Mouse (Mus musculus) urinary bladder, postnatal 4 days (tissue): ENCODE results near the gene Taar7d.
"Not testable (repeated sequence)": the region's sequence is repeated elsewhere in the genome, so short reads cannot be mapped to it uniquely, and the experiment has no call there.

Experiments
- DNase-seq, 2 experiments: peaks; one replicate each; pipeline ENCODE4 v3.0.0; 2021 to 2022; ENCODE audit warnings: low spot score in 2 of 2

The Taar7d gene

DNA sequence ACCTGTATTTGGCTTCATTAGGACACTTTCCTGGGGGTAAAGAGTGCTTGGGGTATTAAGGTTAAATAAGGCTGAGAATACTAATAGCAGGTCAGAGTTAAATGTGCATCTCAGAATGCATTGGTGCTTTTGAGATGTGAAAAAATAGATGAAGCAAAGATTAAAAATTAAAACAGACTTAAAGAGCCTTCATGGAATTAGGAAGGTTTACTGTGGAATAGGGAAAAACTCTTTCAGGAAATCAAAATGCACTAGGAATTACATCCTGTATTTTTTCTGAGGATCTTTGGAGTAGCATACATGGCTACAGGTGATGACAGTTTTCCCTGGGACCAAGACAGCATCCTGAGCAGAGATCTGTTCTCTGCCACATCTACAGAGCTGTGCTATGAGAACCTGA is at the start of gene Taar7d:
Gene Taar7d (plus strand): TSS at position 301 of the 400 bp plus-strand sequence.
- no peak for DNase-seq

DNA sequence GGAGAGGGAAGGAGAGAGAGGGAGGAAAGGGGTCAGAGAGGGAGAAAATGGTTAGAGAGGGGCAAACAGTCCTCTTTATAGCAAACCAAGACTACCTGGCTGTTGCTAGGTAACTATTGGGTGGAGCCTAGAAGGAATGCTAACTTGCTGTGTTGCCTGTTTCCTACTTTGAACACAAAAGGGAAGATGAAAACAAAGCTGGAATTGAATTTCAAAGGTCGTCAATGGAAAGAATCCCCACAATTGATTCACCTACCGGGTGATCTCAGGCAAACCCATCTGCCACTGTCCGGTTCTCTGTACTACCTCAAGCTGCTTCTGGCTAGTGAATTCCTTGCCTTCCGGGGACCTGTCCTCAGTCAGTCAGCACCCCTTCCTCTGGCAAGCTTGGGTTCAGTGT is 49.1 kb upstream of the Taar7d start:
- DNase-seq, result no peak

DNA sequence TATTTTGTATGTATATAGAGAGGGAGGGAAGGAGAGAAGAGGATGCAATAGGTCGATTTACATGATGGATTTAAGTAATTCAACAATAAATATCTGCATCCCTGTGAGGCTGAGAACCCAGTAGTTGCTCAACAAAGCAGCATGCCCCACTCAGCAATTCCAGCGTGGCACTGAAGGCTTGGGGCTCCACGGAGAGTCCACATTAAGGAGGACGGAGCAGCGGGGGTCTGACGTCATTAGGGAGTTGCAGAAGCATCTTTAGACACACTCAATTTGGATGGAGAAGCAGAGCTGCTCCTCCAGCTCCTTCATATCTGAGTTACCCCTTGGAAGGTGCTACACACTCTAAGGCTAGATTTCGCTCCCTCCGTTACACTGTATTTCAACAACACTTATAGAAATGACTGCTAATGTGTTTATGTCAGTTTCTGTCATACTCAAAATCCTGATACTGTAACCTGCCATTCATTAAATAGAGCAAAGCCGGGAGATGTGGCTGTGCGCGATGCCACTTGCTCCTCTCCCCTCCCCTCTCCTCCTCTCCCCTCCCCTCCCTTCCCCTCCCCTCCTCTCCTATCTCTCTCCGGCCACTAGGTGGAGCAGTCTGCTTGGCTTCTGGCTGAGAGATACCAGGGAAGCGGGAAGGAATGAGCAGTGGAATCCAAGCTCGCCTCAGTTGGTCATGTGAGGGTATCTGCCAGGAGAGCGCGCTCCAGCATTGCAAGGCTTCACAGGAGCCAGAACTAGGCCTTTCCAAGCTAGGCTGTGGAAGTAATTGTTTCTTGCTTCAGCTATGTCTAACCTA is 47.9 kb upstream of the Taar7d start:
- peak in 1 of 2 experiments; percentile 54 for DNase-seq

DNA sequence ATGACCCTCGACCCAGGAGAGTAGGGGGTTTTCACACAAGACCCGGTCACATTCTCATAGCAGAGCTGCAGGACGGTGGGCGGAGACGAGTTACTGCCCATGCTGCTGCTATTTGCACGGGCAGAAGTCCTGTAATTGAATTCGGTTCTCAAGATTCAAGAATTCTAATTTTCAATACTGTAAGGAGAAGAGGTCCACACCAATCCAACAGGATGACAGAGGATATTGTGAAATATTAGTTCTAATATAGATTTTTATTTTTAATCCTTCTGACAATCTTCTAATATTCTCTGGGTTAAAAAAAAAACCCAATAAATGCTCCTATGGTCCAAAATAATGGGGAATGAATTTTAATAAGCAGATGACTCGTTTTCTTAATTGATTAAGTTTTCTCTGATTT is 41.5 kb upstream of the Taar7d start, which contains the start of gene Taar6:
Gene Taar6 (minus strand): TSS at position 101 of the 400 bp plus-strand sequence.
- DNase-seq, result no peak

DNA sequence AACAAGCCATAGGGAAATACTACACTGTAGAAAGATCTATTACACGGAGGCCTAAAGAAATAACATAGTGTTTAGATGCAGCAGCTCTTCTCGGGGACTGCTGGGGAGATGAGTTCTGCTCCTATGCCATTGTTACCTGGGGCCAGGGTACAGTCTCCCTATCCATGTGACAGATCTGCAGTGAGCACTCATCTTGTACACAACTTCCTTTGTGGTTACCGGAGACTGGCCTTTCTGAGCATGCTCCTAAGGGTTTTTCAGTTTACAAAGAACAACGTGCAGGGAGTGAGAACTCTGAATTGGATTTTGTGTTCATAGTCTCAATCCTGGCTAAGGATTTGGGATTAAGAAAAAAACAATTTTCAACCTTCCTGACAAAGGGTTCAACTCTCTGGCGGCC is 40.6 kb upstream of the Taar7d start:
- no peak for DNase-seq

DNA sequence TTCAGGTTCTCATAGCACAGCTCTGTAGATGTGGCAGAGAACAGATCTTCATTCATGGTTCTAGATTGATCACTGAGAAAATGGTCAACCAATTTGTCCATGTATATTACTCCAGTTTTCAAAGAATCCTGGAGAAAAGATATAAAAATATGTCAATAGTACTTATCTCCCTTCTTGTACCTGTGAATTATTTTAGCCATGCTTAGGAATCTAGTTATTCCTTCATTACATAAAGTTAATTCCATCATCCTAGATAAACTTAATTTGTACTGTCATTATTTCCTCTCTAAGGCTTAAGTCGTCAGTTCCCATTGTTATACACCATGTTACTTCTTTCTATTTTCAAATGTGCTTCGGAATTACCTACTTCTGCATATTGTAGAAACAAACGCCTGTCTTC is 33.6 kb upstream of the Taar7d start, which contains the start of gene Taar7a:
Gene Taar7a (minus strand): TSS at position 101 of the 400 bp plus-strand sequence.
- no peak for DNase-seq

DNA sequence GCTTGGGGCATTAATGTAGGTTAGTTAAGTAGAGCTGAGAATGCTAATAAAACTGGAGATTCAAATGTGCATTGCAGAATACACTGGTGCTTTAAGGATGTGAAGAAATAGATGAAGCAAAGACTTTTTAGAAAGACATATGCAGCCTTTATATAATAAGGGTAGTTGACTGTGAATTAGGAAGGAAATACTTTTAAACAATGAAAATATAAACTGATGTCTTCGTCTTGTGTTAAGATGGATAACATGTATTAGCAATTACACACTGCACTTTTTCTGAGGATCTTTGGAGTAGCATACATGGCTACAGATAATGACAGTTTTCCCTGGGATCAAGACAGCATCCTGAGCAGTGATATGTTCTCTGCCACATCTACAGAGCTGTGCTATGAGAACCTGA is 27.4 kb upstream of the Taar7d start, which contains the start of gene Taar7b:
Gene Taar7b (plus strand): TSS at position 301 of the 400 bp plus-strand sequence.
- no peak for DNase-seq

DNA sequence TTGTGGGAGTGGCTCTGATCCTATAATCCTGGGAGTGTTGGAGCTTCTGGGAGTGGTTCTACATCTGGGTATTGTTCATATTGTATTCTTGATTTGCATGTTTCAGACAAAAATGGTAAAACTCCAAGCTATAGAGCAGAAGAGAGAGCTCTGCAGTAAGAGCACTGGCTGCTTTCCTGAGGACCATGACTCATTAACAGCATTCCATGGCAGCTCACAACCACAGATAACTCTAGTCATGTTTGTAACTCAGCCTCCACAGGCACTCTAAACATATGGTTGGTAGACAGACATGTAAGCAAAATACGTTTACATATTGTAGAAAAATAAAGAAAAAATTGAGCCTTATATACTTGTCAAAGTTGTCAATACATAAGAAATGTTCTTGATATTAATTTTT is 20.6 kb upstream of the Taar7d start:
- DNase-seq, result no peak

DNA sequence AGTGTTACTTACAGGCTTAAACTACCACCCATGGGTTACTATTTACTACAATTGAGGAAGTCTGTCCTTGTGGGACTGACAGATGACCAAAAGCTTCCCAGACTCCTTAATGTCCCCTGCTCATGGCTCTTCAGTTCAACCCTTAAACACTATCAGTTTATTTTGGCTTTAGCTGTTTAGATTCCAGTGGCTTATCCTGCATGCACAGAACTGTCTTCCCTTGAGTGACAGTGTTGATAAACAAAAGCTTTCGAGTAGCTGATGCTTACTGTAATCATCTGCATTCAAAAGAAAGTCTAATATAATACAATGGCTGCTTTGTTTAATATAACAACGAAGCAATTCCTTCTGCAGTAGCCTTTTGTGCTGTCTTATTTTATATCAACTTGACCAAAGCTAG is 20.0 kb upstream of the Taar7d start:
- no peak for DNase-seq

DNA sequence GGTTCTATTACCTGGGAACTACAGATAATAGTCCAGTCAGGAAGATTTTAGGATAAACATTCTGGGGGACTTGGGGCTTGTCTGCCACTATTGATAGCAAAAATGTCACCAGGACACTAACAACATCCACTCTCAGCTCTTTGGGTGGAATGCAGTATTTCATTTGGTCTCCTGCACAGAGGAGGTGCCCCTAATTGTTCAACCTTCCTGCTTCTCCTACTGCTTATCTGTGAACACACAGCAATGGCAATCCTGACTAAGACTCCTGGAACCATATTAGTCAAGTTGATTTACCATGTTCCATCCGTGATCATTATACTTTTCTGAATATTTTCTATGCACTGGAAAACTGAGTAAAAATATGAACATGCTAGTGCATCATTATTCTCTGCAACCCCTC is 18.9 kb upstream of the Taar7d start:
- no peak for DNase-seq

DNA sequence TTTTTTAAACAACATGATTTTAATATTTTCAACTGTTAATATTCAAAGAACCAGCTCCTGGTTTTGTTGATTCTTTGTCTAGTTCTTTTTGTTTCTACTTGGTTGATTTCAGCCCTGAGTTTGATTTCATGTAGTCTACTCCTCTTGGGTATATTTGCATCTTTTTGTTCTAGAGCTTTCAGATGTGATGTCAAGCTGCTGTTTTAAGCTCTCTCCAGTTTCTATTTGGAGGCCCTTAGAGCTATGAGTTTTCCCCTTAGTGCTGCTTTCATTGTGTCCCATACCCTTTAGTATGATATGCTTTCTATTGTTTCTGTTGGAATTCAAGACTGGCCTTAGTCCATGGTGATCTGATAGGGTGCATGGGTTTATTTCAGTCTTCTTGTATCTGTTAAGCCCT is 4.3 kb downstream of the Taar7d start:
- DNase-seq, result no peak

DNA sequence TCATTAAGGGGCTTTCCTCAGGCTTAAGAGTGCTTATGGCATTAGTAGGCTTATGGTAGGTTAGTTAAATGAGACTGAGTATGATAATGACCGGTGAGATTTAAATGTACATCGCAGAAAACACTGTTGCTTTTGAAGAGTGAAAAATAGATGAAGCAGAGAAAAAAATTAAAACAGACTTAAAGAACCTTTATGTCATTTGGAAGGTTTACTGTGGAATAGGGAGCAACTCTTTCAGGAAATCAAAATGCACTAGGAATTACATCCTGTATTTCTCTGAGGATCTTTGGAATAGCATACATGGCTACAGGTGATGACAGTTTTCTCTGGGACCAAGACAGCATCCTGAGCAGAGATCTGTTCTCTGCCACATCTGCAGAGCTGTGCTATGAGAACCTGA is 10.3 kb downstream of the Taar7d start, which contains the start of gene Taar7e:
Gene Taar7e (plus strand): TSS at position 301 of the 400 bp plus-strand sequence.
- no peak for DNase-seq

DNA sequence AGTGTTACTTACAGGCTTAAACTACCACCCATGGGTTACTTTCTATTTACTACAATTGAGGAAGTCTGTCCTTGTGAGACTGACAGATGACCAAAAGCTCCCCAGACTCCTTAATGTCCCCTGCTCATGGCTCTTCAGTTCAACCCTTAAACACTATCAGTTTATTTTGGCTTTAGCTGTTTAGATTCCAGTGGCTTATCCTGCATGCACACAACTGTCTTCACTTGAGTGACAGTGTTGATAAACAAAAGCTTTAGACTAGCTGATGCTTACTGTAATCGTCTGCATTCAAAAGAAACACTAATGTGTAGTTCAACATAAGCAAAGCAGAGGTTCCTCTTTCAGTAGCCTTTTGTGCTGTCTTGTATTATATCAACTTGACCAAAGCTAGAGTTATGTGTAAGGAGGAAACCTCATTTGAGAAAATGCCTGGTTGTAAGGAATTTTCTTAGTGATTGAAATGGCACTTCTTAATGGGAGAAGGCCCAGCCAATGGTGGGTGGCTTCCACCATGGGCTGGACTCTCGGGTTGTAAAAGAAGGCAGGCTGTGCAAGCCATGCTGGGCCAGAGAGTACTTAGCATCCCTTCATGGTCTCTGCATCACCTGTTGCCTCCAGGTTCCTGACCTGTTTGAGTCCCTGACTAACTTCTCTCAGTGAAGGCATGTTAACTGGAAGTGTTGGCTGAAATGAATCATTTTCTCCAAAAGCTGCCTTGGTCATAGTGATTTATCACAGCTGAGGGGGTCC is 13.3 kb downstream of the Taar7d start:
- DNase-seq, result no peak

DNA sequence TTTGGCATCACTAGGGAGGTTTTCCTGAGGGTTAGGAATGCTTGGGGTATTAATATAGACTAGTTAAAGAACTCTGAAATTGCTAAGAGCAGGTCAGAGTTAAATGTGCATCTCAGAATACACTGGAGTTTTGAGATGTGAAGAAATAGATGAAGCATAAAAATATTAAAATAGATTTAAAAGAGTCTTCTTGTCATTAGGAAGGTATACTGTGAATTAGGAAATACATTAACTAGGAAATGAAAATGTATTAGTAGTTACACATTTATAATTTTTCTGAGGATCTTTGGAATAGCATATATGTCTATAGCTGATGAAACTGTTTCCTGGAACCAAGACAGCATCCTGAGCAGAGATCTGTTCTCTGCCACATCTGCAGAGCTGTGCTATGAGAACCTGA is 22.2 kb downstream of the Taar7d start, which contains the start of gene Taar7f:
Gene Taar7f (plus strand): TSS at position 301 of the 400 bp plus-strand sequence.
- no peak for DNase-seq

DNA sequence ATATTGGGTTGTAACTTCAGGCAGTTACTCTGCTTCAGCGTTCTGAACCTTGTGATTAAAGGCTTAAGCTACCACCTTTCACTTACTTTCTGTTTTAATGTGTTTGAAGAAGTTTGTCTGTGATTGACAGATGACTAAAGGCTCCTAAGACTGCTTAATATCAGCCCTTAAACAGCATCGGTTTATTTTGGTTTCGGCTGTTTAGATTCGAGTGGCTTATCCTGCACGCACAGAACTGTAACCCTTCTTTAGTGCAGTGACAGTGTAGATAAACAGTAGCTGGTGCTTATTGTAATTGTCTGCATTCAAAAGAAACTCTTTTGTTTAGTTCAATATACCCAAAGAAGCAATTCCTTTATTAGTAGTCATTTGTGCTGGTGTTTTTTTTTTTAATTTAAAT is 25.0 kb downstream of the Taar7d start:
- no peak for DNase-seq

DNA sequence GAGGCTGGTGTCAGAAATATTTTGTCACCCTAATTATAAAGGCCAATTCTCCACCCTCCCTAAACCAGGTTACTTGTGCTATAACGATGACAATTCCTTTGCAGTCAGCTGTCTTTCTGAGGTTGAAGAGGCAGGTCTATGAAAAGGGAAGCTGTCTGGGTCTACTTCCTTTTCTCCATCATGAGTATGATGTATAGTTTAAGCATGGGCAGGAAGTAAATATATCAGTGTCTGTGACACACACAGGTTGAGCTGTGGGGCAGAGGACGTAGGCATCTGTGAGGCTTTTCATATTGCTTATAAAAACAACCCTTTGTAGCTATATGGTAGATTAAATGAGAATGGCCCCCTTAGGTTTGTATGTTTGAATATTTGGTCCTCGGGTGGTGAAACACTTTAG is 32.0 kb downstream of the Taar7d start:
- no peak for DNase-seq

DNA sequence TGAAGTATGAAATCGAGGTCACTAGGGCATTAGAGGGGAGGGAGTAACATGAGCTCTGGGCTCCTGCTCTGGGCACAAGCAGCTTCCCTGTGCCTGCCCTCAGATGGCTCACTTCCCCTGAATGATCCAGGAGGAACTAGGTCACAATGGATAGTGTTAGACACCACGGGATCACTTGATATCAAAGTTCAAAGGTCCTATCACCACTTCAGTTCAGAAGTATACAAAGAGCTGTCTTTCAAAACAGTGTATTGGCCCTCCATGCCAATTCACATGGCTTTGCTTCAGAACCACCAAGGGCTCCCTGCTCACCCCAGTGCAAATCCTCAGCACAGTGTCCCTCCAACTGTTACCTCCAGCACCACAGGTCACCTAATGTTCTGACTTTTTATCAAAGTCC is 47.7 kb downstream of the Taar7d start:
- DNase-seq, result not testable (repeated sequence)

DNA sequence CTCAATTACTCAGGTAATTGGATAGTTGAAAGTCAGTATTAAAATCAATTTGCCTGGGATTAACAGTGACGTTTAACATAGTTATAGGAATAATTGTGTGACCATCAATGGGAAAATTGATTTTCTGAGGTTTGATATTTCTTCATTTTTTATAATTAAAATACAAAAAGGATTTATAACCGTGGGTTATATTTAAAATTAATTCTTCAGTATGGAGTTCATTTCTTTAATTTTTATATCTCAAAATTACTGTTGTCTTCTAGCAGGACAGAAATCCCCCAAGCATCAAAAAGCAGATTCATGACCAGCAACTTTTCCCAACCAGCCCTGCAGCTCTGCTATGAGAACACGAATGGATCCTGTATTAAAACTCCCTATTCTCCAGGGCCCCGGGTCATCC is 49.2 kb downstream of the Taar7d start, which contains the start of gene Taar8a:
Gene Taar8a (plus strand): TSS at position 301 of the 400 bp plus-strand sequence.
- not testable (repeated sequence) for DNase-seq
